Mouse (Mus musculus) gastrocnemius, adult 18-20 months (tissue): ENCODE measurements at regions not wholly inside any gene's neighbourhood (a gene's known extent, or its start where the extent isn't known, plus 50 kb on each side); places are given as distances from the start of the nearest gene placed in this dataset.
"Not testable (repeated sequence)": the region's sequence is repeated elsewhere in the genome, so short reads cannot be mapped to it uniquely, and the experiment has no call there.

Experiments
- DNase-seq: peaks from one replicate; pipeline ENCODE4 v3.0.0; 2021; ENCODE audit warnings: low spot score

- DNase-seq = no peak
These were observed 59.5 kb downstream of the Tex35 start for GRCm38 (mm10) chr1:157048996-157049395.

- DNase-seq = no peak
These were observed 60.1 kb downstream of the Tex35 start for GRCm38 (mm10) chr1:157048201-157048923.

- DNase-seq = peak; percentile 34
These were observed 60.7 kb downstream of the Tex35 start for GRCm38 (mm10) chr1:157047751-157048200.

GRCm38 (mm10) chr1:157046760-157047182, 61.7 kb downstream of the Tex35 start:
- no peak for DNase-seq

GRCm38 (mm10) chr1:157039836-157040196, 68.7 kb downstream of the Tex35 start:
- no peak for DNase-seq

GRCm38 (mm10) chr1:157039016-157039835, 69.3 kb downstream of the Tex35 start:
- no peak for DNase-seq

- no peak for DNase-seq
These were observed 70.1 kb downstream of the Tex35 start for GRCm38 (mm10) chr1:157038111-157039008.

- no peak for DNase-seq
These were observed 71.1 kb downstream of the Tex35 start for GRCm38 (mm10) chr1:157037246-157037991.

GRCm38 (mm10) chr1:157036779-157037178, 71.7 kb downstream of the Tex35 start:
- no peak for DNase-seq

- not testable (repeated sequence) for DNase-seq
These were observed 73.3 kb downstream of the Tex35 start for GRCm38 (mm10) chr1:157035221-157035620.

GRCm38 (mm10) chr1:157028682-157029081, 79.8 kb downstream of the Tex35 start:
- no peak for DNase-seq

- no peak for DNase-seq
These were observed 80.8 kb downstream of the Tex35 start for GRCm38 (mm10) chr1:157027681-157028080.

- DNase-seq = no peak
These were observed 84.0 kb upstream of the Ralgps2 start for GRCm38 (mm10) chr1:157023462-157023861.

GRCm38 (mm10) chr1:157022456-157023435, 83.3 kb upstream of the Ralgps2 start:
- DNase-seq = no peak

- no peak for DNase-seq
These were observed 80.5 kb upstream of the Ralgps2 start for GRCm38 (mm10) chr1:157019892-157020291.

- DNase-seq = no peak
These were observed 79.3 kb upstream of the Ralgps2 start for GRCm38 (mm10) chr1:157018726-157019125.

- DNase-seq = no peak
These were observed 78.0 kb upstream of the Ralgps2 start for GRCm38 (mm10) chr1:157017198-157017994.

- DNase-seq = no peak
These were observed 77.2 kb upstream of the Ralgps2 start for GRCm38 (mm10) chr1:157016625-157017024.
